Mouse (Mus musculus): Measurements from ENCODE around the gene Atp8a2. TPM values are rescaled to one million over a fixed set of nuclear protein-coding genes. Genes with fewer than 3 reads are reported as not detected.
"Not testable (repeated sequence)": the region's sequence is repeated elsewhere in the genome, so short reads cannot be mapped to it uniquely, and the experiment has no call there.

Atp8a2 gene
- total and polyA plus RNA-seq, 3 experiments, result 0.11 TPM; not detected in 2

- DNase-seq (ENCODE audit: low spot score) (no peak), ATAC-seq (ENCODE audit: extremely low read depth, insufficient number of reproducible peaks, low FRiP score, poor library complexity, severe bottlenecking) (no peak)
- H3K9me3 ChIP-seq (replicated peaks), result no peaks in the 10 kb centered on the region; the same call in 1 of the 2 replicates
- TF ChIP-seq GATA1 (IDR thresholded peaks at IDR 0.05; ENCODE audit: borderline replicate concordance, low read length) (no peak), GATA2 (IDR thresholded peaks at IDR 0.05; ENCODE audit: borderline replicate concordance, low read depth, low read length) (no peak), TAL1 (conservative IDR thresholded peaks at IDR 0.05; ENCODE audit: low read depth, low read length) (no peak), CTCF (IDR thresholded peaks at IDR 0.05; ENCODE audit: low read depth, low read length) (no peak), POLR2AphosphoS5 (IDR thresholded peaks at IDR 0.05; ENCODE audit: insufficient replicate concordance, low read depth, low read length) (no peak)
- no peaks in the 10 kb centered on the region for H3K36me3 ChIP-seq (replicated peaks)
- no peaks in the 10 kb centered on the region for H3K27me3 ChIP-seq (ENCODE audit: insufficient read depth, low read length)
- no peaks in the 10 kb centered on the region for H3K4me1 ChIP-seq (ENCODE audit: insufficient read depth, low read depth, low read length)
- H3K4me3 ChIP-seq (ENCODE audit: low read depth, low read length), result no peak overlapping the region
Observed at GRCm38 (mm10) chr14:59942199-59942598, 254.8 kb downstream of the Atp8a2 start.

GRCm38 (mm10) chr14:59932355-59932754 lies 264.6 kb downstream of the Atp8a2 start:
- no peaks in the 10 kb centered on the region for H3K4me1 ChIP-seq (ENCODE audit: insufficient read depth, low read depth, low read length)
- no peak for DNase-seq (ENCODE audit: low spot score)
- H3K27me3 ChIP-seq (ENCODE audit: insufficient read depth, low read length), result no peaks in the 10 kb centered on the region
- ATAC-seq (ENCODE audit: extremely low read depth, insufficient number of reproducible peaks, low FRiP score, poor library complexity, severe bottlenecking), result no peak
- no peaks in the 10 kb centered on the region for H3K36me3 ChIP-seq (replicated peaks)
- H3K9me3 ChIP-seq (replicated peaks), result peaks cover 8% of the 10 kb centered on the region; the same call in 1 of the 2 replicates
- H3K4me3 ChIP-seq (ENCODE audit: low read depth, low read length), result no peak overlapping the region
- no peak for TF ChIP-seq GATA1 (IDR thresholded peaks at IDR 0.05; ENCODE audit: borderline replicate concordance, low read length)
- no peak for TF ChIP-seq GATA2 (IDR thresholded peaks at IDR 0.05; ENCODE audit: borderline replicate concordance, low read depth, low read length)

DNA sequence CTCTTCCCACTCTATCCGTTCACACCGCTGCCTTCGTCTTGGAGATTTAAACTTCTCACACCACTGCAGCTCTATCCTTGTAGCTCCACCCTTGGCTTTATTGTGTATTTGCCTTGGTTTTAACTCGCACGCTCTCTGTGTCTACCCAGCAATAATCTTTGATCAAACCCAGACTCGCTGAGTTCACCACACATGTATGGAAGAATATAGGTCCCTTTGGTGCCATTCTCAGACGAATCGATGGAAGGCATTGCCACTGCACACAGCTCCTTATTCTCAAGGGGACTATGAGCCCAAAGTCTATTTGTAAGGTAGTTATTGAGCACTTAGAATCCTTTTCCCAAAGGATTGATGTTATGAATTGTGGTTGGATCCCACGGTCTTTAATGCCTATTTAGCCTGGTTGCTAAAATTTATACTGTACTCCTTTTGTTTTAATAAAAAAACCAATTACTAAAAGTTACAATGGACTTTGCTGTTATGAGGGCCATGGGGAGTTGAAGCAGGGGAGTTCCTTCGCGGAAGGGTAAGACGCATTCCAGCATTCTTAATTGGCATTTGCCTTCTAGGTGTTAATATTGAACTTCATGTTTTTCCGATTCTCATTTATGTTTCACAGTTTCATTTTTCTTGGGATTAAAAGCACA lies 265.4 kb downstream of the Atp8a2 start:
- ATAC-seq (ENCODE audit: extremely low read depth, insufficient number of reproducible peaks, low FRiP score, poor library complexity, severe bottlenecking), result no peak
- TF ChIP-seq GATA1 (IDR thresholded peaks at IDR 0.05; ENCODE audit: borderline replicate concordance, low read length), result no peak
- no peak for TF ChIP-seq TAL1 (conservative IDR thresholded peaks at IDR 0.05; ENCODE audit: low read depth, low read length)
- no peak for TF ChIP-seq POLR2AphosphoS5 (IDR thresholded peaks at IDR 0.05; ENCODE audit: insufficient replicate concordance, low read depth, low read length)

DNA sequence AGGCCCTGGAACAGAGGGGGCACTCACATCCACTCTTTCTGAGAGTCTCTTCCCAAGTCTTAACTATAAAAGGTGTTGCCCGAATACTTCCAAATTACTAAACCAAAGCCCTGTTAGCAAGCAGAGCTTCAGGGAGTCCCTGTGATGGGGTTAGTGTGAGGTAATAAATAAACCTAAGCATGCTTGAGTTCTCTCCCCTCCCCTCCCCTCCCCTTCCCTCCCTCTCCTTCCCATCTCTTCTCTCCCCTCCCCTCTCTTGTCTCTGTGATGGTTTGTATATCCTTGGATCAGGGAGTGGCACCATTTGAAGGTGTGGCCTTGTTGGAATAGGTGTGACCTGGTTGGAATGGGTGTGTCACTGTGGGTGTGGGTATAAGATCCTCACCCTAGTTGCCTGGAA lies 267.8 kb downstream of the Atp8a2 start:
- H3K36me3 ChIP-seq (replicated peaks); H3K4me3 ChIP-seq (ENCODE audit: low read depth, low read length); DNase-seq (ENCODE audit: low spot score); H3K27me3 ChIP-seq (ENCODE audit: insufficient read depth, low read length); ATAC-seq (ENCODE audit: extremely low read depth, insufficient number of reproducible peaks, low FRiP score, poor library complexity, severe bottlenecking); H3K9me3 ChIP-seq (replicated peaks); H3K4me1 ChIP-seq (ENCODE audit: insufficient read depth, low read depth, low read length): not testable (repeated sequence)

More for the DNA sequence above, 265.4 kb downstream of the Atp8a2 start:
- Histone ChIP-seq H3K36me3 (replicated peaks) (no peaks in the 10 kb centered on the region), H3K9me3 (replicated peaks) (peaks cover 8% of the 10 kb centered on the region; the same call in 1 of the 2 replicates), H3K4me1 (ENCODE audit: insufficient read depth, low read depth, low read length) (no peaks in the 10 kb centered on the region), H3K4me3 (ENCODE audit: low read depth, low read length) (no peak overlapping the region), H3K27me3 (ENCODE audit: insufficient read depth, low read length) (no peaks in the 10 kb centered on the region)
- no peak for DNase-seq (ENCODE audit: low spot score)

DNA sequence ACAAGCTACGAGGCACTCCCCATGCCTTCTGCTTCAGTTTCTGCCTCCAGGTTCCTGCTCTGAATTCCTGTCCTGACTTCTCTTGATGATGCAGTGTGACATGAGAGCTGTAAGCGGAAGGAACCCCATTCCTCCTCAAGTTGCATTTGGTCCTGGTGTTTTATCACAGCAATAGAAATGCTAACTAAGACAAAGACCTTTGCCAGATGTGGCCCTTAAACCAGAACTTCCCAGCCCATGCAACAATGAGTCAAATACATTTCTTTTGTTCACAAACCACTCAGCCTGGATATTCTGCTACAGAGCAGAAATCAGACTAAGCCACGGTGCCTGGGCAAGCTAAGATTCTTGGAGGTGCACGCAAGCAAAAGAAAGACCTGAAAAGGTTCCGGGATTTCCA lies 268.2 kb downstream of the Atp8a2 start:
- H3K36me3 ChIP-seq (replicated peaks), result no peaks in the 10 kb centered on the region
- H3K4me1 ChIP-seq (ENCODE audit: insufficient read depth, low read depth, low read length), result no peaks in the 10 kb centered on the region
- H3K27me3 ChIP-seq (ENCODE audit: insufficient read depth, low read length), result no peaks in the 10 kb centered on the region
- no peak overlapping the region for H3K4me3 ChIP-seq (ENCODE audit: low read depth, low read length)
- no peak for ATAC-seq (ENCODE audit: extremely low read depth, insufficient number of reproducible peaks, low FRiP score, poor library complexity, severe bottlenecking)
- no peak for DNase-seq (ENCODE audit: low spot score)
- peaks cover 7% of the 10 kb centered on the region; the same call in 1 of the 2 replicates for H3K9me3 ChIP-seq (replicated peaks)
- TF ChIP-seq POLR2AphosphoS5 (IDR thresholded peaks at IDR 0.05; ENCODE audit: insufficient replicate concordance, low read depth, low read length), result no peak
- TF ChIP-seq CTCF (IDR thresholded peaks at IDR 0.05; ENCODE audit: low read depth, low read length), result no peak
- no peak for TF ChIP-seq GATA2 (IDR thresholded peaks at IDR 0.05; ENCODE audit: borderline replicate concordance, low read depth, low read length)
- no peak for TF ChIP-seq TAL1 (conservative IDR thresholded peaks at IDR 0.05; ENCODE audit: low read depth, low read length)
- no peak for TF ChIP-seq GATA1 (IDR thresholded peaks at IDR 0.05; ENCODE audit: borderline replicate concordance, low read length)

- ATAC-seq (ENCODE audit: extremely low read depth, insufficient number of reproducible peaks, low FRiP score, poor library complexity, severe bottlenecking) (no peak), DNase-seq (ENCODE audit: low spot score) (no peak)
- Histone ChIP-seq H3K9me3 (replicated peaks) (peaks cover 7% of the 10 kb centered on the region; the same call in 1 of the 2 replicates), H3K4me1 (ENCODE audit: insufficient read depth, low read depth, low read length) (no peaks in the 10 kb centered on the region), H3K4me3 (ENCODE audit: low read depth, low read length) (no peak overlapping the region), H3K27me3 (ENCODE audit: insufficient read depth, low read length) (no peaks in the 10 kb centered on the region), H3K36me3 (replicated peaks) (no peaks in the 10 kb centered on the region)
- no peak for TF ChIP-seq GATA1 (IDR thresholded peaks at IDR 0.05; ENCODE audit: borderline replicate concordance, low read length)
- no peak for TF ChIP-seq CTCF (IDR thresholded peaks at IDR 0.05; ENCODE audit: low read depth, low read length)
- no peak for TF ChIP-seq TAL1 (conservative IDR thresholded peaks at IDR 0.05; ENCODE audit: low read depth, low read length)
- TF ChIP-seq GATA2 (IDR thresholded peaks at IDR 0.05; ENCODE audit: borderline replicate concordance, low read depth, low read length), result no peak
- no peak for TF ChIP-seq POLR2AphosphoS5 (IDR thresholded peaks at IDR 0.05; ENCODE audit: insufficient replicate concordance, low read depth, low read length)
Observed at GRCm38 (mm10) chr14:59927804-59928203, 269.2 kb downstream of the Atp8a2 start.

- Histone ChIP-seq H3K4me1 (ENCODE audit: insufficient read depth, low read depth, low read length) (no peaks in the 10 kb centered on the region), H3K27me3 (ENCODE audit: insufficient read depth, low read length) (no peaks in the 10 kb centered on the region), H3K36me3 (replicated peaks) (no peaks in the 10 kb centered on the region), H3K9me3 (replicated peaks) (peaks cover 8% of the 10 kb centered on the region), H3K4me3 (ENCODE audit: low read depth, low read length) (no peak overlapping the region)
- ATAC-seq (ENCODE audit: extremely low read depth, insufficient number of reproducible peaks, low FRiP score, poor library complexity, severe bottlenecking) (no peak), DNase-seq (ENCODE audit: low spot score) (no peak)
- TF ChIP-seq GATA1 (IDR thresholded peaks at IDR 0.05; ENCODE audit: borderline replicate concordance, low read length), result no peak
- TF ChIP-seq POLR2AphosphoS5 (IDR thresholded peaks at IDR 0.05; ENCODE audit: insufficient replicate concordance, low read depth, low read length), result no peak
- TF ChIP-seq CTCF (IDR thresholded peaks at IDR 0.05; ENCODE audit: low read depth, low read length), result no peak
- no peak for TF ChIP-seq TAL1 (conservative IDR thresholded peaks at IDR 0.05; ENCODE audit: low read depth, low read length)
- TF ChIP-seq GATA2 (IDR thresholded peaks at IDR 0.05; ENCODE audit: borderline replicate concordance, low read depth, low read length), result no peak
Observed at GRCm38 (mm10) chr14:59919865-59920264, 277.1 kb downstream of the Atp8a2 start.
